Mouse (Mus musculus) regulatory T cell (primary cell): Measurements from ENCODE around the gene Rnh1.

ENCODE experiments used
- in situ Hi-C: fragments of 300-600 bp; cut with MboI, MseI; formaldehyde crosslinking; loops from one replicate; pipeline ENCODE4 v1.15.1; 2025; ENCODE audit warnings: high pct_unique_total_duplicates

Gene Rnh1

DNA sequence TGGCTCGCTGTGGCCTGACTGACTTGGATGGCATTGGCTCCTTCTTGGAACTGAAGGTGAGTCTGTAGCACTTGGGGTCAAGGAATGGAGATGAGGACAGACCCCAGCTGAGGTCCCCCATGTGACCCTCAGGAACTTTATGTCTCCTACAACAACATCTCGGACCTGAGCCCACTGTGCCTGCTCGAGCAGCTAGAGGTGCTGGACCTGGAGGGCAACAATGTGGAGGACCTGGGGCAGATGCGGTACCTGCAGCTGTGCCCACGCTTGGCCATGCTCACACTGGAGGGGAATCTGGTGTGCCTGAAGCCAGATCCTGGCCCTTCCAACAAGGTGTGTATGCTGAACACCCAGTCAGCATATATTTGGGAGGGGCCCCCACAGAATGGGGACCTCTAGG lies 32.8 kb upstream of the Rnh1 start:
- in situ Hi-C loops = no loop called here

DNA sequence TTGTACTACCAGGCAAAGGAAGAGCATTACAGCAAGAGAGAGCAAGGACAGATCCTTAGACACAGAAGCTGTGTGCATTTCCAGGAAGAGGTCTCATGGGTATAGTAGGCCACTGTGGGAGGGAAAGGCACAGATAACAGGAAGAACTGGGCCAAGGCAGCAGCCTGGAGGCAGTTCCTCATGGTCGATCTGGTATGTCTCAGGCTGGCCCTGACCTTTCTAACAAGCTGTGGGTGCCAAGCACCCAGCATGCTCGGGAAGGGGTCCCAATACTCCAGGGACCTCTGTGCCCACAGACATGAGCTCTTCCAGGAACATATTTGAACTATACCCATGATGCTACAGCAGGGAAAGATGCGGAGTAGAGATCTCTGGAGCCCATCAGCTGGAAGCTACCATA lies 31.9 kb upstream of the Rnh1 start:
- in situ Hi-C loops = no loop called here

DNA sequence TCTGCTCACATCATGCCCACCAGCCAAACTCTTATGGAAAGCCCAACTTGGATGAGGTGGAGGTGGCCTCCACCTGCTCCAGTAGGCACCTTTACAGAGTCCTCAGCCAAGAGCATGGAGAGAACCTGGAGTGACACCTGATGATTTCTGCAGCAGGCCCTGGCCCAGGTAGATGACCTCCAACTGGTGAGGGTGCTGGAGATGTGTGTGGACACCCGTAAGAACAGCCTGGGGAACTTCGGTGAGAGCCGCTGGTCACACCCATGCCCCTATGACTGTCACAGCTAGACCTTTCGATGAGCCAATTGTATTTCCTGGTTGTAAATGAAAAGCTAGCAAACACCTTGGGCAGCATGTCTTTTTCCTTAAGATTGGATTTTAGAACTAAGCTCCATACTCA lies 25.5 kb upstream of the Rnh1 start:
- in situ Hi-C loops = no loop called here

DNA sequence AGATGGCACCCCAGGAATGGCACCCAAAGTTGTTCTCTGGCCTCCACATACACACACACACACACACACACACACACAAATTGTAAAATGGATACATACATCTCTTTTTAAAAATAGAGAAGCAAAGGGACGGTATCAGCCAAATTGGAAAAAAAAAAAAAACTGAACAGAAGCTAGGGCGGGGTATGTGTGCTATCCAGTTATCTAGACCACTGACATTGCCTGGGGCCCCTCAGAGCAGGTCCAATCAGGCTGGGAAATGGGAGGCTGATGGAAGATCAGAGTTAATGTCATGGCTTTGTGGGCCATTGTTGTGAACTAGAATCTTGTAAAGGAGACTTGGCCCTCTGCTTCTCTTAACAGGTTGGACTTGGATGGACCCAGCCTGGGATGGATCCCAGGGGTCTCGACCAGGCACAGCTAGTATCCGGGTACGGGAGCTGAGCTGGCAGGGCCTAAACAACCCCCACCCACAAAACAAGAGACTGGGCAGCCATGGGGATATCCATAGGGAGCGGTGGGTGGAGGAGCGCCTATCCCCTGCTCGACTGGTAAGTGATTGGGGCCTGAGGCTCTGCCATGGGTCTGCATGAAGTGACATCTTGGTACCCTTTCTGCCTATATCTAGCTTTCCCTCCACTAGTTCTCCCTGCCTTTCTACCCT lies 24.1 kb upstream of the Rnh1 start:
- in situ Hi-C loops = no loop called here

DNA sequence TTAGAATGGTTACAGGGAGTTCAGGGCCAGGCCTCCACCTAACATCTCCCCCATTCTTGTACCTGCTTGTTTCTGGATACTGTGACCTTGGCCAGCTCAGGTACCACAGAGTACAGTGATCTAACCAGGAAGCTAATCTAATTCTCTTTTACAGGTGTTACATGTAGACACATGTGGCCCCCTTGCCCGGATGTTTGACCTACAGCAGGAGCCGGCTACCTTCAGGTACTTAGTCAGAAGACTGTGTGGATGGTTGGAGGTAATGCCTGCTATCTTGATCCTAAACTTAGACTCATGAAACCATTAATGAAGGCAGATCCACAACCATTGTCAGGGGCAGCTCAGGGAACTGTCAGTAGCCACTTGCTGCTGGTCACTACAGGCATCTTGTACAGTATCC lies 23.1 kb upstream of the Rnh1 start:
- in situ Hi-C loops = no loop called here

DNA sequence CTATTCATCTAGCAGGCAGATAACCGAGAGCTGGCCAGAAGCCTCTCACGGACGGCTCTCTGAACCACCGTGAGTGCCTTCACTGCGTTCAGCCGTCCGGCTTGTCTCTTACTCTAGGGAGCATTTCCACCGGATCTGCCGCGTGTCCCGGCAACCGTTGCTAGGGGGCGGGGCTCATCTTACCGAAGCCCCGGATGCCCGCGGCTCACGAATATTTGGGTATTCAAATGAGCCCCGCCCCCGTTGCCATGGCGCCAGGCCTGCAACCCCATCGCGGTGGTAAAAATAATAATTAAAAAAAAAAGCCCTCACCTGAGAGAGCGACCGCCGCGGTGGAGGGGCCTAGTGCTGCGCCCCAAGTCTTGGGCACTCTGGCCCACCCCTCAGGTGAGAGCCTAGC lies 22.2 kb upstream of the Rnh1 start:
- in situ Hi-C loops = no loop called here

DNA sequence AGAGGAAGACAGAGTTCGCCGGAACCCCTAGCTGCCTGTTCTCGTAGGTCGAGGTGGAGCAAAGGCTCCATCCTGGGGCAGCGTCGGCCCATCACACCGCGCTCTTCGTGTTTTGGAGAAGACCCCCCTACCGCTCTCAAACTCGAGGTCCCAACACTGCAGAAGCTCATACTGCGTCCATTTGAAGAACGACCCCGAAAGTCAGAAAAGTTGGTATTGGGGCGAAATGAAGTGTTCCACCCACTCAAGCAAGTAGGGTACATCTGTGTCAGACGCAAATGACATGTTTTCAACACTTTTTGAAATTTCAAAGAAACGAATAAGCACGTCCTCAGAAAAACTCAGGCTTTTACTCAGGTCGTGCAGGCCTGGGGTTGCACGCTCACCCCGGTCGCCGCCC lies 21.8 kb upstream of the Rnh1 start:
- in situ Hi-C loops = no loop called here

DNA sequence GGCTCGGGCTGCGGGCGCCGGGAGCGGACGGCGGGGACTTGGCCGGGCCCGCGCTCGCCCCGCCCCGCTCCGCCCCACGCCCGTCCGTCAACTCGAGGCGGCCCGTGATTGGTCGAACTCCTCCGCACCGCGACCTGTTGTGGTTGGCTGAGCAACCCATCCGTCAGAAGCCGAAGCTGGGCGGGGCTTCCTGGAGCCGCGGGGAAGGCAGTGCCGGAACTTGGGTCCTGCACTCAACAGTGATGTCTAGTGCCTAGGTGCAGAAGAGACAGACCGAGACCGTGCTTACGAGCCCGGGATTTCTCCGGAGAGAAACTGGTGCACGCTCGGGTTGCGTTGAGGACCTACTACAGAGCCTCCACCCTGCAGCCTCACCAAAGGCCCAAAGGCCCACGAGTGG lies 21.3 kb upstream of the Rnh1 start, which contains the start of the genes Hras and Lrrc56:
Hras (minus strand) TSS at position 58 of the 400 bp plus-strand sequence.
Lrrc56 (plus strand) TSS at position 210 of the 400 bp plus-strand sequence.
- in situ Hi-C loops = no loop called here

DNA sequence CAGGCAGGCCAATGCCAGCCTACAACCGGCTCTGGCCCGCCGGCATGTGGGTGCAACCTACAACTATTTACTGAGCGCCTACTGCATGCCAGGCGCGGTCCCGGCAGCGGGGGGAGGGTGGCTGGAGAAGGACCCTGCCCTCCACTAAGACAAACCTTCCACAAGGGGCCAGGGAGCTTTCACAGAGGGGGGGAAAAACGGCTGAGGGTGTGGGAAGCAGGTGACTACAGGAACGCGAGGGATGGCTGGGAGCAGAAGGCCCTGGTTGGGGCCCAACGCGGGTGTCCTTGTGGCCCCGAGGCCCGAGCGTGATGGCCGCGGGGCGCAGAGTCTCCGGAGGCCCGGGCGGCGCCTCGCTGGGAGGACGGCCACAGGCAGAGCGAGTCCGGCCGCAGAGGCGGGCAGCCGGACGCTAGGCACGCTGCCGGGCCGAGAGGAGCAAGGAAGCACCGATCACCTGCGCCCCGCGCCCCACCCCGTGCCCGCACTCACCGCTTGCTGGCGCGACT lies 20.7 kb upstream of the Rnh1 start:
- in situ Hi-C loops = no loop called here

DNA sequence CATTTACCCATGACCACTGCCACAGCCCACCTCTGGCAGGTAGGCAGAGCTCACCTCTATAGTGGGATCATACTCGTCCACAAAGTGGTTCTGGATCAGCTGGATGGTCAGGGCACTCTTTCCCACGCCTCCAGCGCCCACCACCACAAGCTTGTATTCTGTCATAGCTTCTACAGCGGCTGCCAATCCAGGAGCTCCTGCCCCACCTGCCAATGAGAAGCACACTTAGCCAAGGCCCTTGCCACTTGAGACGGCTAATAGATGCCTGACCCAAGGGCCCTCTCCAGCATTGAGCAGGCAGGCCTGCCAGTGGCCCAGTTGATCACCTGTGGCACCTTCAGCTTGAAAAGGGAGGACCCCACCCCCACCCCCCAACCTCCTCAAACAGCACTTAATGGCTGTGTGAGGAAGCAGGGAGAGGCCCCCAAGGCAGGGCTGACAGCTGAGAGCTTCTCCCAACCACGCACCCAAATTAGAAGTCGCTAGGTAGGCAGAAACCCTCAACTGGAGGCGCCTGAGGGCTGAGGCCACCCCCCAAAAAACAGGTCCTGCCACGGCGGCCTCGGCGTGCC lies 20.2 kb upstream of the Rnh1 start:
- in situ Hi-C loops = no loop called here

DNA sequence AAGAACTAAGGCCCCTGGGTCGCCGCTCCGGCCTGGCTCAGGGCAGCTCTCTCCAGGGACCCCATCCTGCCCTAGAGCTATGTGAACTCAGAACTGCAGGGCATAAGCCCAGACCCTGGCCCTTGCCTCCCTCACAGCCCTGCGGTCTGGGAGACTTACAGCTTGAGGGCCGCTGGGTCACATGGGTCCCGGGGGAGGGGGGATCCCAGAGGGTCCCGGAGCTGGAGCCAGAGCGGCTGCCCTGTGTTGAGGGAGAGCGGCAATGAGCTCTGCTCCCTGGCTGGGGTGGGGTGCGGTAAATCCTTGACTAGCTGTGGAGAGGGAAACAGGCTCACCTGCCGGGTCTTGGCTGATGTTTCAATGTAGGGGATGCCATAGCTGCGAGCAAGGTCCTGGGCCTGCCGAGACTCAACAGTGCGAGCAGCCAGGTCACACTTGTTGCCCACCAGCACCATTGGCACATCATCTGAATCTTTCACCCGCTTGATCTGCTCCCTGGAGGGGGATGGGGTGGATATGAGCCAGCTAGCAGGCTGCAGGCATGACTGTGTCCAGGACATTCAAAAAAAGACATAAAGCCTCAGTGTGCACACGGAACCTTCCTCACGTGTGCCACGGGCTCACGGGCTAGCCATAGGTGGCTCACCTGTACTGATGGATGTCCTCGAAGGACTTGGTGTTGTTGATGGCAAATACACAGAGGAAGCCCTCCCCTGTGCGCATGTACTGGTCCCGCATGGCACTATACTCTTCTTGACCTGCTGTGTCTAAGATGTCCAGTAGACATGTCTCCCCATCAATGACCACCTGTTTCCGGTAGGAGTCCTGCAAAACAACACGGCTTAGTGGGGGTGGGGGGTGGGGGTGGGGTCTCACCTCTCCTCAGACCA lies 19.4 kb upstream of the Rnh1 start:
- in situ Hi-C loops = no loop called here

DNA sequence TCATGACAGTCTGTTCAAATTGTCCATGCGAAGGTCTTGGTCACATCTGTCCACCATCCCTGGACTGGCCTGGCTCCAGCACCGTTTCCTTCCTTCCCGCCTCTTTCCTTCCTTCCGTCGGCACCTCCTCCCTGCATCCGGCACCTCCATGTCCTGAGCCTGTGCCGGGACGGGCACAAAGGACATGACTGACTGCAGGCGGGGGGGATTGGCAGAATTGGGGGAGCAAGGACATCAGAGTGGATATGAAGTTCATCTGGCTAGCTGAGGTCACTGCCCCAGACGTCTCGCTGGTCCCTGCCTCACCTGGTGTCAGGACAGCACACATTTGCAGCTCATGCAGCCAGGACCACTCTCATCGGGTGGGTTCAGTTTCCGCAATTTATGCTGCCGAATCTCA lies 18.4 kb upstream of the Rnh1 start:
- in situ Hi-C loops = no loop called here

DNA sequence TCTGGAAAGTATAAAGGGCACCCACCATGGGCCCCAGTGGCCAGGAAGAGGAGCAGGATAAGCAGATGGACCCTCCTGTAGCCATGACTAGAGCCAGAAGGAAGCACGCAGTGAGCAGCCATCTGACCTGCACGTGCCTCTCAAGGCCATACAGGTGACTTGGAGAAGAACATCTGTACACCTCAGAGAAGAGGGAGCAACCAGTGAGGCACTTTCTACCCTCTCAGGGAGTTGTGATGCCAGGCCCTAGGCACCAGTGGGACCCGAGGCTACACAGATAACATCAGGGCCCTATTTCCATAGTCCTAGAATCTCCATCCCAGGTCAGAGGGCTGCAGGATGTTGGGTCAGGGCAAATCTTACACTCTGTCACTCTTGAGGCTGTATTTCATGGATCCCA lies 17.6 kb upstream of the Rnh1 start:
- in situ Hi-C loops = no loop called here

DNA sequence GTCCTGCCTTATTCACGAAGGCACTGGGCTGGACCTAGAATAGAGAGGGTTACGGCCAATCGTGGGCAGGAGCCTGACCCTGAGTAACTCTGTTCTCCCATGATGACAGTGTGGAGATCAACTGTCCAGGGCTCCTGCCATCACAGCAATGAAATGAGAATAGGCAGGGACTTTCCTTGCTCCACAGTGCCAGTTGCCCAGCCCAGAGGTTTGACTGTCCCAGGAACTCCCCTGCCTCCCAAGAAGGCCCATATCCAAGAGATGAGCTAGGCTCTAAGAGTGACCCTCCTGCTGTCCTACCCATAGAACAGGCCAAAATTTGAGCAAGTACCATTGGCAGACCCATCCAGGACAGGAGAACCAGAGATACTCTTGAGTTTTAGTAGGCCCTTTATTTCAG lies 16.1 kb upstream of the Rnh1 start:
- in situ Hi-C loops = no loop called here

DNA sequence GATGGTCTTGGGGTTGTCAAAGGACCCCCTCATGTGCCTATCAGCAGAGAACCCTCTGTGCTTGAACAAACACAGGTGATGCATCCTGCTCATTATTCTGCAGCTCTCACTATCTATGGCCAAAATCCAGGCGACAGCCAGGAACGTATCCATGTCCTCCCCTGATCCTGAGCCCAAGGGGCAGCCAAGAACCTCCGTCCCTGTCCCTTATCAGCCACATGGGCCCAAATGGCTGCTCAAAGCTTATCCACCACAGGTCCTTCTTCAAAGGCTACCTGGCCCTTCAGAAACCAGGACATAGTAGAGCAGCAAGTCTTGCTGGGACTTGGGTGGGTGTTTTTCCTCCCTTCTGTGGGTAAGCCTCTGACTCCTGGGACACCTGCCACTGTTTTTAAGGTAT lies 15.5 kb upstream of the Rnh1 start:
- in situ Hi-C loops = no loop called here

DNA sequence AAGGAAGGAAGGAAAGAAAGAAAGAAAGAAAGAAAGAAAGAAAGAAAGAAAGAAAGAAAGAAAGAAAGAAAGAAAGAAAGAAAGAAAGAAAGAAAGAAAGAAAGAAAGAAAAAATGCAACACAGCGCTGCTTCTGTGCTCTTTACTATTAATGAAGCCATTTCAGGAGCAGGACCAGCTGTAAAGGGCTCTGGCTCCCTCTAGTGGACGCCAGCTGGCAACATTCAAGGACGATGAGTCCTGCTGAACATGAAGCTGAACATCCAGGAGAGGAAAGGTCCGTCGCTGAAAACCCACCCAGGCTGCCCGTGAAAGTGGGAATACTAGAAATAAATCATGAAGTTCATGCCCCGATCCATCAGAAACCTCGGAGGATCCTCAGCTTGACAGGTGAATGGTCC lies 3.5 kb upstream of the Rnh1 start:
- in situ Hi-C loops = loop anchor here (5.0 kb wide), 1 partner anchor 109 kb away; no protein-coding TSS in a partner anchor

DNA sequence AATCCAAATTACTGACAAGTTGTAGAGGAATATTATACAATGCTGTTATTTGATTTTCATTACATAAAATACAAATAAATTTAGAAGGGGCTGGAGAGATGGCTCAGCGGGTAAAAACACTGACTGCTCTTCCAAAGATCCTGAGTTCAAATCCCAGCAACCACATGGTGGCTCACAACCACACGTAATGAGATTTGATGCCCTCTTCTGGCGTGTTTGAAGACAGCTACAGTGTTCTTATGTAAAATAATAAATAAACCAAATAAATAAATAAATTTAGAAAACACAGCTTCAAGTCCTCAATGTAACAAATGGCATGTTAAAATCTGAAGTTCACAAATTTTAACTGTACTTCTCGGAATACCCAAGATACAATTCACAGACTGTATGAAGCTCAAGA lies 2.4 kb upstream of the Rnh1 start:
- in situ Hi-C loops = loop anchor here (5.0 kb wide), 1 partner anchor 108 kb away; no protein-coding TSS in a partner anchor

DNA sequence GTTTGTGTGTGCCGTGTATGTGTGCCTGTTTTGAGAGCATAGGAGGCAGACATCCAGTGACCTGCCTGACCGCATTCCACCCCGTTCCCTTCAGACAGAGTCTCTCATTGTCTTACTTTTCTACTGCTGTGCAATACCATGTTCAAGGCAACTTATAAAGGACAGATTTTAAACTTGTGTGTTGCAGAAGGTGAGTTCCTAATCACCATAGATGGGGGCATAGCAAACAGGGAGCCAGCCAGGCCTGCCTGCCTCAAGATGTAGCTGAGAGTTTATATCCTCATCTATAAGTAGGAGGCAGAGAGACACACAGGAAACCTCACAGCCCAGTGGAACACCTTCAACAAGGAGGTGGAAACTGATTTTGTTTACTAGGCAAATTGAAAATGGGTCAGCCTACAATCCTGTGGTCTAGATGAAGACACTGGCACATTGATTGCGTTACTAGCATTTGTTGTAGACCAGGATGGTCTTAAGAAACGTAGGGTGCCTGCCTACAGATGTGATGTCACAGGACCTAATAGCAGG lies 730 bp upstream of the Rnh1 start:
- in situ Hi-C loops = loop anchor here (5.0 kb wide), 2 partner anchors 41 to 76 kb away; no protein-coding TSS in a partner anchor

DNA sequence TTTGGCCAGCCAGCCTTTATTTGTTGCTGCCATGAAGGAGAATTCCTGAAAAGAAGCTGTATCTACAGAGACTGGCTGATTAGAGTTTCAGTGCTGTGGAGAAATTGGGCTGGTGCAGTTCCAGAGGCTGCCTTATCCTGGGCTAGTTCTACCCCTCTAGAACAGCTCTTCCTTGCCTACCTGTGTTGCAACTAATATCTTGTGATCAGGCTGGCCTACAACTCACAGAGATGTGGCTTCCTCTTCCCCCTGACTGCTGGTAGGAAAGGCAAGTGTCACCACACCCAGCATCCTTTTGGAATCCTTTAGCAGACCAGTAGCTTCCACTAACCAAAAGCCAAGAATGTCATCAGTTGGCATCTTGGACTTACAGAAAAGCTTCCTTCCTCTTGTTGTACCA lies 2.8 kb downstream of the Rnh1 start:
- in situ Hi-C loops = loop anchor here (5.0 kb wide), 2 partner anchors 38 to 73 kb away; no protein-coding TSS in a partner anchor

DNA sequence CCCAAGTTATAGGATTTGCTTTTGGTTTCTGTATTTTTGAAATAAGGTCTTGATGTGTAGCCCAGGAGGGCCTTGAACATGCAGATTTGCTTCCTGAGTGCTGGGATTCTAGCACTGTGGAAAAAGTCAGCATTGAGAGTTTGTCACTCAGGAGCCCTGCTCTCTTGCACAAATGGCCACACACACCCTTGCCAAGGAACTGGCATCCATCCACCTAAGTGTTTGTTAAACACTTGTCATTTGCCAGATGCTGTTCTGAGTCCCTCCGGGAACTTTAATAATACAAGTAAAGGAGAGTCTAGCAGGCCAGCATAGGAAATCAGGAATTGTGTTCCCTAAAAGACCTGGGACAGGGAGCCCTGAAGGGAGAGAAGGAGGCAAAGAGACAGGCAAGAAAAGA lies 3.4 kb downstream of the Rnh1 start:
- in situ Hi-C loops = no loop called here

DNA sequence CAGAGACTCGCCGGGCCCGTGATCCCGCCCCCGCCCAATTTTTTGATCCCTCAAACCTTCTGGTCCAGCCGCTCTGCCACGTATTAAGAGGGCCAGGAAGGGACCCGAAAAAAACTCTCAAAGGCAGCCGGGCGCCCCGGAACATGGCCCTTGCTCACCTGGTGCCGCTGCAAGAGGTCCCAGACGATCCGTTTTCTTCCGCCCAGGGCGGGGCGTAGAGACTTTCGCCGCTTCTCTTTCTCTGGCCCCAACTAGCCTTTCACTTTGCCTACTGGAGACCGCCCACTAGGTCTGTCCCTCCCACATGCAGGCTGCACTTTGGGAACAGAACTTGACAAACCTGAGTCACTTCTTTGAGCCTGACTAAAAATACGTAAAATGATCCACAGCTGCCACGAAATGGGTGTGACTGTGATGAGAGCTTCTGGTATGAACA lies 4.1 kb downstream of the Rnh1 start:
- in situ Hi-C loops = no loop called here
